Mouse (Mus musculus): ENCODE measurements at regions not wholly inside any gene's neighbourhood (a gene's known extent, or its start where the extent isn't known, plus 50 kb on each side); places are given as distances from the start of the nearest gene placed in this dataset.

DNA sequence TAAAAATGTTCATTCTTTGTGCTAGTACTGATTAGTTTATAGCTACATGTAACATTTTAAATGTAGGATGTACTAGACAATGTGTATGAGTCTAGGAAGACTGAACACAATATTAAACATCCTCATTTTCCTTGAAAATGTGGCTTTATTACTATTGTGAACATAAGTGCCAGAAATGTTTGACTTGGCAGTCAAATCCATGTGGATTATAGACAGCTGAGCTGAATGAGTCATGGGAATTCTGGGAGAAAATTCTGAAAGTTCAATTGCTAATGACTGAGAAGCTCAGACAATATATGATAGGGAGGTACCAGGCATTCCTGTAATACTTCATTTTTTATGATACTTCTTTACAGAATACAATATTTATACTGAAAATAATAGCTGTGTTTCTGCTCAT is 761.5 kb upstream of the Zeb2 start:
- no peak overlapping the region for H3K4me3 ChIP-seq
- no peaks in the 10 kb centered on the region for H3K4me1 ChIP-seq
- H3K27ac ChIP-seq: no peak overlapping the region
- no peak for ATAC-seq (ENCODE audit: low FRiP score, low read depth)
- no peak overlapping the region for H3K9ac ChIP-seq
- H3K36me3 ChIP-seq: no peaks in the 10 kb centered on the region
- H3K9me3 ChIP-seq: no peaks in the 10 kb centered on the region
- no peaks in the 10 kb centered on the region for H3K27me3 ChIP-seq (replicated peaks)
- H3K4me2 ChIP-seq (replicated peaks): no peak overlapping the region

DNA sequence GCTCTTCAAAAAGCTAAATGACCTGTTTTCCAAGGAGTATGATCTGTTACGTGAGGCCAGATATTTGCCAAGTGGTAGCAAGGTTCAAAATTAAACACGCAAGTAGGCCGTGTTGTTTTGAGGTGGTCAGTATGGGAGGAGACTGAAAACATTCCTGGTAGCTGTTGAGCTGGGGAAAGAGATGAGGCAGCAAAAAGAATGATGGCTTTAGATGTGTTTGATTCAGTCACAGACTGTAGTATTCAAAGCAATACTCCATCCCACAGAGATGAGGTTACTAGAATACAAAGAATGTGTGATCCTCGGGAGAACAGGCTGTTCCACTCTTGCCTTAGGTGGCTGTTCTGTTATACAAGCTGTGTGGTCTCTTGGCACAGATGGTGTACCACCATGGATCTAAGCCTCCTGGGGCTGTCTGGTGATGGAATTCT is 742.7 kb upstream of the Zeb2 start:
- no peaks in the 10 kb centered on the region for H3K27me3 ChIP-seq (replicated peaks)
- no peak overlapping the region for H3K4me2 ChIP-seq (replicated peaks)
- H3K9me3 ChIP-seq: no peaks in the 10 kb centered on the region
- no peak overlapping the region for H3K4me3 ChIP-seq
- WGBS: 83% methylated on average over 4 of the region's 4 CpGs
- no peaks in the 10 kb centered on the region for H3K36me3 ChIP-seq
- no peak for ATAC-seq (ENCODE audit: low FRiP score, low read depth)
- H3K4me1 ChIP-seq: no peaks in the 10 kb centered on the region
- no peak overlapping the region for H3K9ac ChIP-seq
- no peak overlapping the region for H3K27ac ChIP-seq

DNA sequence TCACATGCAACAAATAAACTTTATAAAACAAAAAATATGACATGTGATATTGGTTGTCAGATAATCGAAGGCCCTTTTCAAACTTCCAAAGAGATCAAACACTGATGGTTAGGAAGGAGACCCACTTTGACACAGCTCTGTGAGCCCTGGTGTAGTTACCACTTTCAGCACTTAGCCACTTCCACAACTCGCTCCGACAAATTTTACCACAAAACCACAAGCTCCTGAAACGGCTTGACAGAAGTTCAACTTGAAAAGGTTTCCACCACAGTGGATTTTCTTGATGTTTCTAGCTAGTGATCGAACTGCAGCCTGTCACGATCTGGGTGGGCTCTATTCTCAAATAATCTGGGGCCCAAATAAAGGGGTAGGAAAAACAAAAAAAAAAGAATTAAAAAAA is 742.2 kb upstream of the Zeb2 start:
- Histone ChIP-seq H3K4me2 (replicated peaks) (no peak overlapping the region), H3K9me3 (no peaks in the 10 kb centered on the region), H3K4me3 (no peak overlapping the region), H3K9ac (no peak overlapping the region), H3K4me1 (no peaks in the 10 kb centered on the region), H3K27me3 (replicated peaks) (no peaks in the 10 kb centered on the region), H3K27ac (no peak overlapping the region), H3K36me3 (no peaks in the 10 kb centered on the region)
- ATAC-seq (ENCODE audit: low FRiP score, low read depth): no peak
- WGBS: 92% methylated on average over 6 of the region's 6 CpGs

DNA sequence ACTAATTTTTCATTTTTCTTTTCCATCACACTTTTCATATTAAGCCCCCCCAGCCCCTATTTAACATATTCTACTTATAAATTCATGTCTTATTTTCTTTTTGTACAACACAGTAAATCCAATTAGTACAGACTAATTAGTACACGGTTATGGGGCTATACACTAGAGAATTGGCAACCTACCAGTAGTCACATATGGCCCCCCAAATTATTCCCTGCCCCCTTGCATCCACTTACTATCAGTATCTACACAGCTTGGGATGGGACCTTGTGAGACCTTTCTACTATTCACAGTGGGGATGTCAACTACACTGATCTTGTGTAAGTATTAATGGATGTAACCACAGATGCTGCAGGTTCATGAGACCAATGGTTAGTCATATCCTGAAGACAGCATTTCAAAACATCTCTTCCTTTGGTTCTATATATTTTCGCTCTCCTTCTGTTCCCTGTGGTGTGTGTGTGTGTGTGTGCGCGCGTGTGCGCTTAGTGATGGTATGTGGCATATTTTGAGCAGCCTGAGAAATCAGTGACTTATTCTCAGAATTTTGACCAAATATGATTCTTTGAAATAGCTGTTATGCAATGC is 732.9 kb upstream of the Zeb2 start:
- Histone ChIP-seq H3K9ac (no peak overlapping the region), H3K4me3 (no peak overlapping the region), H3K36me3 (no peaks in the 10 kb centered on the region), H3K4me2 (replicated peaks) (no peak overlapping the region), H3K9me3 (no peaks in the 10 kb centered on the region), H3K4me1 (no peaks in the 10 kb centered on the region), H3K27me3 (replicated peaks) (no peaks in the 10 kb centered on the region), H3K27ac (no peak overlapping the region)
- ATAC-seq (ENCODE audit: low FRiP score, low read depth): no peak
- 93% methylated on average over 6 of the region's 6 CpGs for WGBS

DNA sequence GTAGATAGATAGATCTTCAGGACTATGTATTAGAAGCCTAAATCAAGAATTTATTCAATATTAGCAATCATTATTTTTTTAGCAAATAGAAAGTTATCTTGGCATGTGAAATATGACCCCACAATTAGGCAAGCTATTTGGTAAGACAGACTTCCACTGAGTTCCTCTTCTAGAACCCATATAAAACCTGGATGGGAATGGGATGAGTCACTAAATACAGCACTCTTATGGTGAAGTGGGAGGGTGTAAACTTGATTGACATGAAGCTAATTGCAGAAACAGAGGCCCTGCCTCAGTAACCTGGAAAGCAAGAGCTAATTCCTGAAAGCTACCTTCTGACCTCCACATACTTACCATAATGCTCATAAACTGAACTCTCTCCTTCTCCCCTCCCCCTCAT is 723.2 kb upstream of the Zeb2 start:
- Histone ChIP-seq H3K4me2 (replicated peaks) (no peak overlapping the region), H3K27me3 (replicated peaks) (no peaks in the 10 kb centered on the region), H3K27ac (no peak overlapping the region), H3K4me1 (no peaks in the 10 kb centered on the region), H3K9me3 (no peaks in the 10 kb centered on the region), H3K4me3 (no peak overlapping the region), H3K9ac (no peak overlapping the region), H3K36me3 (no peaks in the 10 kb centered on the region)
- no peak for ATAC-seq (ENCODE audit: low FRiP score, low read depth)

DNA sequence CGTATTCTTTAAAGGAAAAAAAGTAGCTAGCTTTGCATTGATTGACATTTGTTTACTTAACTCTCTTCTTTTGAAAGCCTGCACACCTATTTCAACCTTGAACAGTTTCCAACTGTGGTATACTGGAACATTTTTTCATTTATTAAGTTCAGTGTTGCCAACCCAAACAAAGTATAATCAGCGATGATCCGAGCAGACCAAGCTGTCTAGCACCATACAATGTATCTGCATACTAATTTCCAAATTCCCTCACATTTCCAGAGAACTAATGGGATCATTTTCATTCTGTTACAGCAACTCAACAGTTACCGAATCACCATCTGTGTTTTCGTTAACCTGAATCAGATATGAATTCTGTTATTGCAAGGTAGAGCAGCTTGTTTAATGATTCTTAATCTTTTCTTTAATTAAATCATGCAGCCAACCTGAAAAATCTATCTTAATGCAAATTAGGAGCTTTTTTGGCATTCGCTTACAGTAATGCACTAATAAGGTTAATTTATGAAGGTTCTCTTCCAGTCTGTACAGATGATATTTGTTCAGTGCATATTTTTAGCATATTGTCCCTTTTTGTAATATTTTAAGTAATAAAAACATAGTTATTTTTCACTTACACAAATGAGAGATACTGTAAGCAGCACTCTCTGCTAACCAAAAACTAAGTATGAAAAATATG is 719.5 kb upstream of the Zeb2 start:
- WGBS: 84% methylated on average over 6 of the region's 6 CpGs
- H3K9ac ChIP-seq: no peak overlapping the region
- H3K4me3 ChIP-seq: no peak overlapping the region
- H3K9me3 ChIP-seq: no peaks in the 10 kb centered on the region
- H3K27me3 ChIP-seq (replicated peaks): no peaks in the 10 kb centered on the region
- ATAC-seq (ENCODE audit: low FRiP score, low read depth): no peak
- no peak overlapping the region for H3K27ac ChIP-seq
- no peaks in the 10 kb centered on the region for H3K36me3 ChIP-seq
- H3K4me1 ChIP-seq: no peaks in the 10 kb centered on the region
- no peak overlapping the region for H3K4me2 ChIP-seq (replicated peaks)

DNA sequence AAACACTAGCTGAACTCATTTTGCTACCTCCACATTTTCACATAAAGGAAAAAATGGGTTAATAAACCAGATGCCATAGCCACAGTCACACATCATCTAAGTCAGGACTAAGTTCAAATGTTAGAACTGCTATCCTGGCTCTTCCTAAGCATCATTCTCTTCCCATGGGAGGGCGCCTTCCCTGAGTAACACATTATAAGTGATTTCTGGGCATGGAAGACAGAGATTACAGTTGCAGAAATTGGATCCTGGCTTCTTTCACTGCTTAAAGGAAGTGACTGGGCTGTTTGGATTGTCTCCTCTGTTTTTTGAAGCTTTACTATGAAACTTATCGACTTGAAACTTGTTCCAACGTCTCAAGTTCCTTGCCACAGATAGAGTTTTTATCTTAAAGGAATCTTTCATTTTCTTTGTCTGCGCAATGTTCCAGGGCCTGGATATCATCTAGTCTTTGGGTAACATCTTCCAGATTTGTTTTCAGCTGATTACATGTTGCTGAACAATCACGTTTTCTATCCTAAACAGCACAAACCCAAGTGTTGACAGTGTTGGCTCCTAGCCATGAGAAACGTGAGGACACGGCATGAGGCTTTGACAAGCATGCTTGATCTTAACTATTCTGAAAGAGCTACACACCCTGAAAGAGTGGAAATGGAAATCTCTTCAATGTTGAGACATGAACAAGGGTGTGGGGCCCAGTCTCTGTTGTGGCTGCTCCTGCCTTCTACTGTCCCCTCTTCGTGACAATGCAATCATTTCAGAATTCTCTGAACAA is 700.9 kb upstream of the Zeb2 start:
- no peak for ATAC-seq (ENCODE audit: low FRiP score, low read depth)
- H3K9me3 ChIP-seq: no peaks in the 10 kb centered on the region
- no peaks in the 10 kb centered on the region for H3K36me3 ChIP-seq
- no peak overlapping the region for H3K4me2 ChIP-seq (replicated peaks)
- no peaks in the 10 kb centered on the region for H3K27me3 ChIP-seq (replicated peaks)
- no peak overlapping the region for H3K9ac ChIP-seq
- no peaks in the 10 kb centered on the region for H3K4me1 ChIP-seq
- WGBS: 88% methylated on average over 8 of the region's 8 CpGs
- no peak overlapping the region for H3K4me3 ChIP-seq
- H3K27ac ChIP-seq: no peak overlapping the region

DNA sequence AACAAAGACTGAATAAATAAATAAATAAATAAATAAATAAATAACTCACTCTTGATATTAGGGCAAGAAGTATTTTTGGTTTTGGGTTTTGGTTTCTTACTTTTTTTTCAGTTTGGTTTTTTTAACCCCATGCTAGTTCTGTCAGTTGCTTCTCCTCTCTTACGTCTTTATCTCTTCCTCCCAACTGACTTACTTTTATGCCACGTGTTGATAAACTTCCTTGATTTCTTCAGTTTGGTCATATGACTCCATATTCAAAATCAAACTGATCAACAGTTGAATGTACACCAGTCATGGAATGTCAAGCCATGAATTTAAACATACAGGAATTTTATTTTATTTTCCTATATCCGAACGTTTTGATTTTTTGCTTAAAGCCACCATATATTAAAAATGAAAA is 697.5 kb upstream of the Zeb2 start:
- 92% methylated on average over 4 of the region's 4 CpGs for WGBS
- no peak overlapping the region for H3K27ac ChIP-seq
- ATAC-seq (ENCODE audit: low FRiP score, low read depth): no peak
- no peak overlapping the region for H3K4me3 ChIP-seq
- no peaks in the 10 kb centered on the region for H3K4me1 ChIP-seq
- H3K9me3 ChIP-seq: no peaks in the 10 kb centered on the region
- no peak overlapping the region for H3K4me2 ChIP-seq (replicated peaks)
- no peaks in the 10 kb centered on the region for H3K36me3 ChIP-seq
- H3K9ac ChIP-seq: no peak overlapping the region
- no peaks in the 10 kb centered on the region for H3K27me3 ChIP-seq (replicated peaks)

DNA sequence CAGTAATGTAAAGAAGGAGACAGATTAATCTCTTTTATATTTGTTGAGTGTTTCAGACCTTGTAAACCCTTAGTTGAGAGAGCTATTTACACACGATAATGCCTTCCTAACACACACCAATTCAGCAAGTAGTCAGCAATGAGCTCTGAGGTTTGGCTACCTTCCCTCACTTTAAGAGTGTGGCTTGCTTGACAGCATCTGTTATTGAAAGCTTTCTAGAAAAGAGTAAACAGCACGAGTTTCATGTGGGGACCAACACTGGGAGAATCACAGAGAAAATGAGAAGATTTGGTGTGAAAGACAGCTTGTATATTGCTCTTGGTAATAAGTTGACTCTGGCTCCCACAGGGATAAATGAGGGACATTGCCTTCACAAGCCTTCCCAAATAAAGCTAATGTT is 688.1 kb upstream of the Zeb2 start:
- Histone ChIP-seq H3K9me3 (no peaks in the 10 kb centered on the region), H3K4me1 (no peaks in the 10 kb centered on the region), H3K4me2 (replicated peaks) (no peak overlapping the region), H3K27ac (no peak overlapping the region), H3K4me3 (no peak overlapping the region), H3K36me3 (no peaks in the 10 kb centered on the region), H3K9ac (no peak overlapping the region), H3K27me3 (replicated peaks) (no peaks in the 10 kb centered on the region)
- 66% methylated on average over 2 of the region's 2 CpGs for WGBS
- ATAC-seq (ENCODE audit: low FRiP score, low read depth): no peak

DNA sequence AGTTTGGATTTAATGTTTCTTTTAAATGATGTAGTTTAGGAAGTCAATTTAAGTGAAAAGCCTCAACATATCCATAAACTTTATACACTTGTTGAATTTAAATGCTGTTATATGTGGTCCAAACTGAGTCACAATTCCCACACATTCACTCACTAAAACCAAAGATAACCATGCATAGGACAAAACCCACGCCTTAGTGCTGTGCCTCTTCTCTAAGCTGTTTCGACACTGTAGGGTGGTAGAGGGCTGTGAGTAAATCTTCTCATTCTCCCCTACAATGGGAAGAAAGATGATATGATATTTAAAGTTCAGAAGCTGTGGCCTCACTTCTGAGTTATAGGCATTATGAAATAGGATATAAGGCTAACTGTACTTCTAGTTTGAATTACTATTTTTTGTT is 682.9 kb upstream of the Zeb2 start:
- Histone ChIP-seq H3K4me1 (no peaks in the 10 kb centered on the region), H3K36me3 (no peaks in the 10 kb centered on the region), H3K4me2 (replicated peaks) (no peak overlapping the region), H3K27ac (no peak overlapping the region), H3K9me3 (no peaks in the 10 kb centered on the region), H3K9ac (no peak overlapping the region), H3K27me3 (replicated peaks) (no peaks in the 10 kb centered on the region), H3K4me3 (no peak overlapping the region)
- WGBS: 83% methylated on average over 2 of the region's 2 CpGs
- ATAC-seq (ENCODE audit: low FRiP score, low read depth): no peak

DNA sequence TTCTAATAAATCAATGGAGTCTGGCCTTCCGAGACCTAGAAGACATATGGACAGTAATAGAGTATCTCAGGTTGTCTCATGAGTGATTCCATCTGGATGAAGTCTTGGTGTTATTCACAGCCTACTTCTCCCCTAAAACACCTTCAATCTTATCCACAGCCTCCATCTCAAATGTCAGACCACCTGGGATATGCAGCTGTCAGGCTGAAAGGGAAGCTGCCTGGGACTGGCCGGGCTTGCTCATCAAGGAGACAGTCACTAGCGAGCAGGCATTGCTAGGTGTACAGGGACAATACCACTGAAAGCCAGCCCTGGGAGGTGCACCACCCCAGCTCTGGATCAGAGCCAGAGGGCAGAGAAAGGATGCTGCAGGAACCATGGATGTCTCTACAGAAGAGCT is 676.4 kb upstream of the Zeb2 start:
- H3K4me2 ChIP-seq (replicated peaks): no peak overlapping the region
- WGBS: 58% methylated on average over 3 of the region's 3 CpGs
- H3K27ac ChIP-seq: no peak overlapping the region
- no peak overlapping the region for H3K4me3 ChIP-seq
- H3K36me3 ChIP-seq: no peaks in the 10 kb centered on the region
- no peak for ATAC-seq (ENCODE audit: low FRiP score, low read depth)
- no peaks in the 10 kb centered on the region for H3K4me1 ChIP-seq
- H3K9ac ChIP-seq: no peak overlapping the region
- H3K9me3 ChIP-seq: no peaks in the 10 kb centered on the region
- H3K27me3 ChIP-seq (replicated peaks): no peaks in the 10 kb centered on the region

DNA sequence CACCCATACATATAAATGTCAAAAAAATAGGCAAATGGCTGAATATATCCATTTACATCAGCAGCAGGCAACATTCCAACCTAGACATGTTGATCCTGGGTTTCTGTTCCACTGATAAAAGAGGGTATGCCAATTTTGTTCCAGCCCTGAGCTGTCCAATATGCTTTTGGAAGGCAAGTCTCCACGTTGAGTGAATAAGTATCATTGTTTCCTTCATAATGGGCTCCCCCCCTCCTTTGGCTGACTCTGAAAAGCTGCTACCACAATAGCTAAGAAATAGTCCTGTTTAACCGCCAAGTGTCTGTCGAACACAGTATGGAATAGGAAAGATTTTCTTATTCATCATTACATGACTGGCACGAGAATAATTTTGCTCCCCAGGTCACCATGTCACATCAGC is 672.5 kb upstream of the Zeb2 start:
- H3K9me3 ChIP-seq: no peaks in the 10 kb centered on the region
- ATAC-seq (ENCODE audit: low FRiP score, low read depth): no peak
- no peaks in the 10 kb centered on the region for H3K36me3 ChIP-seq
- H3K27ac ChIP-seq: no peak overlapping the region
- H3K9ac ChIP-seq: no peak overlapping the region
- no peaks in the 10 kb centered on the region for H3K4me1 ChIP-seq
- no peaks in the 10 kb centered on the region for H3K27me3 ChIP-seq (replicated peaks)
- no peak overlapping the region for H3K4me2 ChIP-seq (replicated peaks)
- H3K4me3 ChIP-seq: no peak overlapping the region
- WGBS: 27% methylated on average over 4 of the region's 4 CpGs

All from neural tube, embryonic 12.5 days (tissue).